Mouse (Mus musculus) layer of hippocampus, adult 11-12 months (tissue): ENCODE measurements at regions not wholly inside any gene's neighbourhood (a gene's known extent, or its start where the extent isn't known, plus 50 kb on each side); places are given as distances from the start of the nearest gene placed in this dataset.
A peak's percentile ranks its signal among the peaks of the same experiment; 100 is the strongest.
"Not testable (repeated sequence)": the region's sequence is repeated elsewhere in the genome, so short reads cannot be mapped to it uniquely, and the experiment has no call there.

Experiments
- DNase-seq: peaks from one replicate; pipeline ENCODE4 v3.0.0; 2022; ENCODE audit warnings: low spot score

DNA sequence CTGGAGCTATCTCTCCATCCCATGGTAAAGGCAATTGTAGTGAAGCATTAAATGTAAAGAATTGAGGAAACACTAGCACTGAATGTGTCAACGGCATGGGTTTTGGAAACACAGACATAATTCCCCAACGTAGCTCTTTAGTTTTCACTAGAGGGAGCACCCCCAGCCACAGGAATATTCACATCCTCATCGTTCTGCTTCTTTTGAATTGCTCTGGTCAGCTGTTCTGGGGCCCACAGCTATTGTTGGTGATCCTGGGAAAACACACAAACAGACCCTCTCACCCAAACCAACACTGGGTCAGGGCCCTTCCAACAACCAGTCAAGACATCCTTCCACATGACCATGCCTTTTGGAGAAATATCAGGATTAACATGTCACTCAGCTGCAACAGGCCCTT lies 119.7 kb downstream of the Impg2 start:
- DNase-seq = not testable (repeated sequence)

DNA sequence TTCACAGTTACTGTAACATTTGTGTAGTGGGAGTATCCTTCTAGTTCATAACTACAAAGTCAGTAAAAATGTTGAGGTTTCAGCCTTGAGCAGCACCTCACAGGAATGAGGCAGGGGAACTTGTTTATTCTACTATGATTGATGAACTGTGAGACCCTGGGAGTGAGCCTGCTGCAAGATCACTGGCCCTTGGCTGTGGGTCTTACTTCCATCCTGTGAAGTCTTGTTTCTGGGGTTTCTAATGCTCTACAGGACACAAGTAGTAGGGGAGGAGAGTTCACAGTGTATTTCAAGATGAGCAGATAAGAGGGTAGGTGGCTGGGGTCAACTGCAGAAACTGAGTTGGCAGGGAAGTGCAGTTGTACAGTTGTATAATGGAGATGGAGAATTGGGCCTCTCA lies 128.3 kb upstream of the Abi3bp start:
- no peak for DNase-seq

GRCm38 (mm10) chr16:56352888-56353287 lies 124.8 kb upstream of the Abi3bp start:
- no peak for DNase-seq

GRCm38 (mm10) chr16:56359101-56359500 lies 118.6 kb upstream of the Abi3bp start:
- DNase-seq = no peak

- DNase-seq = peak; percentile 2
Observed at GRCm38 (mm10) chr16:56360992-56361391, 116.7 kb upstream of the Abi3bp start.

DNA sequence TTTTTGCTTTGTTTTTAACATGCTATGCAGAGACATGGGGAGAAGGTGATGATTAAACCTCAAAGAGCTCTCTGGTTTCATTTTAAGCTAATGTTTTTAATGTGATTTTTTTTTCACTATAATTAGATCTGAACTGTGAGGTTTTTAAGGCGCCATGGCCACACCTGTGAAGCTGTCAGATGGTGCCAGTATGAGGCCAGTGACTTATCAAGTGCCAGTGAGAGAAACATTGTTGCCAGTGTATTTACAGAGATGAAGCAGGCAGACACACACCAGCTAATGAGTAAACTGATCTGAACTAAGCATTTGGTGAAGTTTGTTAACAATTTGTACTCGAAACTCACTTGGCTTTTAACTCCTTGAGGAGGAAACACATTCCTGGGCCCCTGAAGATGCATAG lies 99.3 kb upstream of the Abi3bp start:
- no peak for DNase-seq

DNA sequence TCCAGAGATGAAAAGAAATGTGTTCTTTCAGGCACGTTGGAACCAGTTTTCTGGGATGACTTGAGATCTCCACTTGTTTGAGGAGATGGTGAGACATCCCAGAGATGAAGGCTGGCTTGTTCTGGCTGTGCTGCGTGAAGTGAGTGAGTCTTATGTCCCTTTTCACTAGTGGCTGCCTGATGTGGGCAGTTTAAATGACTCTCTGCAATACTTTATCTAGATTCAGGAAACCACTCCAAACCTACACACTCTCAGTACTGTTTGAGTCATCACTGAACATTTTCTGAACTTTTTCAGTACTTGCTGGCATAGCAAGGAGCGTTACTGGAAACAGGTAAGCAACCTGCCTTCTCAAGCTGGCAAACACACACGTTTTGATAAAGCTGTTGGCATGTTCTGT lies 97.0 kb upstream of the Abi3bp start:
- no peak for DNase-seq

DNA sequence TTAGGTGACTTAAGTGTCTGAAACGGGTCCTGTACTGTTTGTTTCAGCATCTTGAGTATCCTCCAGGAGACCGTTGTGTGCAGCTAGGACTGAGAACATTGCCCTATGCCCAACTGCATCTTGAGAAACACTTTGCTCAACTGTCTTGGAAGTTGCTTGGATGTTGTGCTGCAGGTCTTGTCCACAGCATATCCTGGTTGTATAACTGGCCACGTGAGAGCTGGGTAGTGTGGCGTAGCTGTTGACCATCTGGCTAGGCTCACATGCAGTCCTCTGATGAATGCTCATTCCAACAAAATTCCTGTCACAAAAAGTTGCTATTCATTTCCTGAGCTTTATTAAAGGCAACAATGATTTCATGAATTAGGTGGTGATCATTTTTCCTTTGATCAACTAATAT lies 91.1 kb upstream of the Abi3bp start:
- DNase-seq = no peak

DNA sequence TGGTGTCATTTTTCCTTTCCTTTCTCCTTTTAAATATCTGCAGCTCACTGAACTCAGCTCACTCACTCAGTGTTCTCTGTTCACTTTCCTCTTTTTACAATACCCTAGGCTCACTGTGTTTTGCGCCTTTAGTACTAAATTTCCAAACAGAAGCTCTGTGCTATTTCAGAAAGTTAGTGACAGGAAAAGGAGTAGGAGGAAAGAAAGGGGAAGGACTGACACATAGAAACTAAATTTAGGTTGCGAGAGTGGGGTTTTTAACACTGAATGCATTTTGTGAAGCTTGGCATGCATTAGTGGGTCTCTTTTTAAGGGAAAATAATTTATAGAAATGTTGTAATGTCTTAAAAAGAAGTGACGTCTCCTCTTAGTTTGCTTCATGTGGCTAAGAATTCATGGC lies 84.8 kb upstream of the Abi3bp start:
- DNase-seq = no peak

GRCm38 (mm10) chr16:56396586-56396985 lies 81.1 kb upstream of the Abi3bp start:
- no peak for DNase-seq

GRCm38 (mm10) chr16:56399541-56399940 lies 78.1 kb upstream of the Abi3bp start:
- no peak for DNase-seq

- peak; percentile 26 for DNase-seq
Observed at GRCm38 (mm10) chr16:56423761-56424160, 53.9 kb upstream of the Abi3bp start.
